Mouse (Mus musculus) testis, adult 2 months (tissue): ENCODE measurements around the gene Actn1.

Experiments
- CTCF ChIP-seq: fragments of 200-500 bp; IDR thresholded peaks from 2 replicates; pipeline ENCODE4 v1.5.1; 2012; ENCODE audit warnings: low read depth, mild to moderate bottlenecking, inconsistent platforms, low read length, moderate library complexity; ENCODE audit not compliant: control insufficient read depth, insufficient read depth, insufficient replicate concordance
- POLR2A ChIP-seq: fragments of 200-500 bp; IDR thresholded peaks from 2 replicates; pipeline ENCODE4 v1.6.1; 2012; ENCODE audit warnings: low read depth, mild to moderate bottlenecking, inconsistent platforms, low read length, moderate library complexity; ENCODE audit not compliant: control insufficient read depth

GRCm38 (mm10) chr12:80131359-80132249 lies 128.6 kb downstream of the Actn1 start:
- TF ChIP-seq CTCF (no peak), POLR2A (no peak)
